Mouse (Mus musculus) olfactory bulb, adult 2 months (tissue): ENCODE data around the gene Gpr65.

Experiments
- CTCF ChIP-seq: fragments of 200-500 bp; IDR thresholded peaks from 2 replicates; pipeline ENCODE4 v1.5.1; 2012; ENCODE audit warnings: low read depth, mild to moderate bottlenecking, low read length, moderate library complexity; ENCODE audit not compliant: insufficient read depth
- POLR2A ChIP-seq: fragments of 200-500 bp; IDR thresholded peaks from 2 replicates; pipeline ENCODE4 v1.6.1; 2012; ENCODE audit warnings: mild to moderate bottlenecking, low read depth, low read length, moderate library complexity; ENCODE audit not compliant: insufficient read depth

GRCm38 (mm10) chr12:98270810-98271566, 2.6 kb downstream of the Gpr65 start:
- TF ChIP-seq POLR2A: no peak
- no peak for TF ChIP-seq CTCF
